22 mouse cellular contexts compared by ENCODE assay signal in genomic region chr15:23590451-23590850, GRCm38 (mm10).
DNase-seq lines count a peak whose midpoint lies in the region; TF ChIP-seq lines count a peak whose summit lies in the region.
"Had no signal": no experiment of that assay in that cellular context is flagged by ENCODE, and none has a peak within 500 bp of the region (broad histone marks: within the 10 kb centered on the region; RNA-seq: fewer than 3 reads in every experiment).

No protein-coding gene starts in this region.

- TF ChIP-seq CTCF in MEL (IDR thresholded peaks at IDR 0.05 in 2 of 3, conservative IDR thresholded peaks at IDR 0.05 in 1 of 3; ENCODE audit: control insufficient read depth in 1 of 3, insufficient read depth in 1 of 3, low read depth in 2 of 3, low read length in 3 of 3, poor library complexity in 1 of 3, severe bottlenecking in 1 of 3) = no peak
- no peak for TF ChIP-seq CTCF in heart, adult 2 months (IDR thresholded peaks at IDR 0.05)

- WGBS in heart, adult 2 months = 69% methylated on average over 2 of the region's 2 CpGs

- no peak for TF ChIP-seq POLR2A in MEL (IDR thresholded peaks at IDR 0.05; ENCODE audit: control insufficient read depth in 1 of 2, insufficient read depth in 1 of 2, low read depth in 1 of 2, low read length in 2 of 2, poor library complexity in 1 of 2)
- TF ChIP-seq POLR2A in heart, adult 2 months (IDR thresholded peaks at IDR 0.05; ENCODE audit: insufficient read depth, low read depth, low read length) = no peak

- no peak for TF ChIP-seq RAD21 in MEL (IDR thresholded peaks at IDR 0.05; ENCODE audit: low read depth, low read length)

- no peak for TF ChIP-seq EP300 in MEL (IDR thresholded peaks at IDR 0.05; ENCODE audit: low read depth in 1 of 2, low read length in 2 of 2)
- no peak for TF ChIP-seq EP300 in heart, adult 2 months (IDR thresholded peaks at IDR 0.05; ENCODE audit: insufficient read depth, low read depth, low read length)

- H3K9ac ChIP-seq in MEL (ENCODE audit: control insufficient read depth, low read depth, low read length, poor library complexity, severe bottlenecking) = no peak overlapping the region
- no peak overlapping the region for H3K9ac ChIP-seq in heart, adult 2 months (ENCODE audit: low read depth, low read length)
- H3K9ac ChIP-seq: embryonic facial prominence, embryonic 13.5 days; embryonic facial prominence, embryonic 15.5 days; forebrain, embryonic 12.5 days had no signal

- no peaks in the 10 kb centered on the region for H3K79me2 ChIP-seq in MEL (ENCODE audit: control insufficient read depth, insufficient read depth, low read length, poor library complexity)
- H3K79me2 ChIP-seq in heart, adult 2 months (replicated peaks; ENCODE audit: control insufficient read depth, insufficient read depth, low read length) = no peaks in the 10 kb centered on the region

- no peak overlapping the region for H3K27ac ChIP-seq in MEL (ENCODE audit: control insufficient read depth, low read depth, low read length)
- H3K27ac ChIP-seq in heart, adult 2 months = no peak overlapping the region
- H3K27ac ChIP-seq: embryonic facial prominence, embryonic 13.5 days; embryonic facial prominence, embryonic 15.5 days; forebrain, embryonic 10.5 days; forebrain, embryonic 12.5 days had no signal

- no peaks in the 10 kb centered on the region for H3K4me1 ChIP-seq in MEL (ENCODE audit: control insufficient read depth in 1 of 2, insufficient read depth in 2 of 2, low read length in 2 of 2)
- H3K4me1 ChIP-seq in heart, adult 2 months (ENCODE audit: control insufficient read depth, insufficient read depth, low read length) = no peaks in the 10 kb centered on the region
- H3K4me1 ChIP-seq: embryonic facial prominence, embryonic 13.5 days; embryonic facial prominence, embryonic 15.5 days; forebrain, embryonic 10.5 days; forebrain, embryonic 12.5 days had no signal

- H3K4me3 ChIP-seq in MEL (ENCODE audit: control insufficient read depth in 1 of 2, insufficient read depth in 1 of 2, low read depth in 2 of 2, low read length in 2 of 2) = no peak overlapping the region
- H3K4me3 ChIP-seq in heart, adult 2 months = no peak overlapping the region
- H3K4me3 ChIP-seq: embryonic facial prominence, embryonic 13.5 days; embryonic facial prominence, embryonic 15.5 days; erythroblast, embryonic 14.5 days; forebrain, embryonic 10.5 days; forebrain, embryonic 12.5 days had no signal

- peak; percentile 52 for DNase-seq in 416B (ENCODE audit: low read depth)
- DNase-seq in MEL (ENCODE audit: low read depth, low spot score) = peak; percentile 15
- no peak for DNase-seq in adrenal gland, postnatal 36 days
- DNase-seq in spleen, adult 12 weeks (ENCODE audit: low spot score) = no peak
- no peak for DNase-seq in heart, adult 2 months
- DNase-seq: adrenal gland, adult 2 months; adrenal gland, postnatal 10 days; adrenal gland, postnatal 25 days; cerebellum, adult 11 months; cerebellum, adult 18-20 months; cerebellum, adult 8-10 months; cerebellum, adult 9-11 months; cerebellum, postnatal 14 days; cerebellum, postnatal 36 days; embryo, embryonic 11 days had no signal

- H3K36me3 ChIP-seq in MEL (ENCODE audit: control insufficient read depth in 1 of 2, insufficient read depth in 2 of 2, low read length in 2 of 2) = peaks cover 0 to 5% of the 10 kb centered on the region in 2 experiments; a peak in 2 of 4 replicates
- H3K36me3 ChIP-seq in heart, adult 2 months (ENCODE audit: control insufficient read depth, insufficient read depth, low read length) = no peaks in the 10 kb centered on the region
- H3K36me3 ChIP-seq: embryonic facial prominence, embryonic 13.5 days; embryonic facial prominence, embryonic 15.5 days; forebrain, embryonic 10.5 days; forebrain, embryonic 12.5 days; G1E had no signal

- no peaks in the 10 kb centered on the region for H3K9me3 ChIP-seq in MEL (replicated peaks; ENCODE audit: insufficient read depth, low read length)
- H3K9me3 ChIP-seq: embryonic facial prominence, embryonic 13.5 days; embryonic facial prominence, embryonic 15.5 days; forebrain, embryonic 10.5 days; forebrain, embryonic 12.5 days; G1E had no signal

- intact Hi-C loops in heart, adult 2 months (cut with DNase I) = no loop called here

- H3K27me3 ChIP-seq in MEL (ENCODE audit: control insufficient read depth in 1 of 2, insufficient read depth in 2 of 2, low read length in 2 of 2) = no peaks in the 10 kb centered on the region
- no peaks in the 10 kb centered on the region for H3K27me3 ChIP-seq in heart, adult 2 months (ENCODE audit: control insufficient read depth, insufficient read depth, low read length)
- H3K27me3 ChIP-seq: CH12.LX; embryonic facial prominence, embryonic 13.5 days; embryonic facial prominence, embryonic 15.5 days; forebrain, embryonic 12.5 days had no signal

TF ChIP-seq in MEL, 35 proteins besides CTCF, POLR2A, EP300 and RAD21:
- TF ChIP-seq RCOR1 (IDR thresholded peaks at IDR 0.05; ENCODE audit: low read depth, low read length) = peak; percentile 56; the same call in 1 of the 2 replicates
- TF ChIP-seq GATA1 (IDR thresholded peaks at IDR 0.05; ENCODE audit: low read depth, low read length) = no peak
- TF ChIP-seq TAL1 (IDR thresholded peaks at IDR 0.05; ENCODE audit: low read length) = no peak

Comparison
In these comparisons a context has a peak if more than half of its experiments do, and no peak if none do; other contexts are left out.
1. DNase-seq: peak in 416B (single experiment) and MEL (single experiment); none in adrenal gland, postnatal 36 days (0 of 2), spleen, adult 12 weeks (single experiment) and heart, adult 2 months (0 of 2).